Mouse (Mus musculus) heart, embryonic 15.5 days (tissue): Measurements from ENCODE around the gene Slc22a17. TPM values are rescaled to one million over a fixed set of nuclear protein-coding genes. Genes with fewer than 3 reads are reported as not detected.
A peak's percentile ranks its signal among the peaks of the same experiment; 100 is the strongest.
"Not testable (repeated sequence)": the region's sequence is repeated elsewhere in the genome, so short reads cannot be mapped to it uniquely, and the experiment has no call there.

Experiments used
- ATAC-seq: fragments of 200-750 bp; cut with Nextera tagmentation; replicated peaks from 2 replicates; pipeline ENCODE4 v1.8.0; 2017; ENCODE audit warnings: low read depth, moderate TSS enrichment; ENCODE audit not compliant: insufficient number of reproducible peaks, insufficient read depth, low FRiP score
- H3K27ac ChIP-seq: fragments of 300-500 bp; sonication (generic); 2 replicates; pipeline ENCODE4 v1.5.1; 2015; ENCODE audit warnings: mild to moderate bottlenecking, inconsistent platforms
- H3K27me3 ChIP-seq: fragments of 300-500 bp; sonication (generic); 2 replicates; pipeline ENCODE4 v1.6.1; 2015; ENCODE audit warnings: inconsistent platforms
- H3K36me3 ChIP-seq: fragments of 300-500 bp; sonication (generic); 2 replicates; pipeline ENCODE4 v1.6.1; 2015; ENCODE audit warnings: mild to moderate bottlenecking, inconsistent platforms
- H3K4me1 ChIP-seq: fragments of 300-500 bp; sonication (generic); replicated peaks from 2 replicates; pipeline ENCODE4 v1.6.1; 2015; ENCODE audit warnings: inconsistent platforms
- H3K4me2 ChIP-seq: fragments of 300-500 bp; sonication (generic); 2 replicates; pipeline ENCODE4 v1.6.1; 2015; ENCODE audit warnings: inconsistent platforms, mild to moderate bottlenecking, moderate library complexity
- H3K4me3 ChIP-seq: fragments of 300-500 bp; sonication (generic); 2 replicates; pipeline ENCODE4 v1.5.1; 2015; ENCODE audit warnings: mild to moderate bottlenecking, inconsistent platforms
- H3K9ac ChIP-seq: fragments of 300-500 bp; sonication (generic); 2 replicates; pipeline ENCODE4 v1.6.1; 2015; ENCODE audit warnings: mild to moderate bottlenecking, inconsistent platforms
- H3K9me3 ChIP-seq: fragments of 300-500 bp; sonication (generic); replicated peaks from 2 replicates; pipeline ENCODE4 v1.6.1; 2016; ENCODE audit warnings: inconsistent platforms
- WGBS: fragments of 180-500 bp; shearing (Covaris S2); methylation state at CpG from one replicate; pipeline ENCODE4 v1.1.7; 2015; ENCODE audit warnings: mixed read lengths; 5-methylcytosine and 5-hydroxymethylcytosine counted together
- polyA plus RNA-seq: library from polyadenylated mRNA; unstranded; fragments of >200 nt; fragmentation: Nextera tagmentation; extraction: Ambion mirVana; gene quantifications from 2 replicates; pipeline ENCODE4 v1.2.1, GENCODE M21; 2015

Gene Slc22a17
- polyA plus RNA-seq, 1 experiment from 2014 or later = 30.2 TPM

- 83% methylated on average over 6 of the region's 6 CpGs for WGBS
- Histone ChIP-seq H3K4me1 (peaks cover 18% of the 10 kb centered on the region), H3K9ac (no peak overlapping the region), H3K9me3 (no peaks in the 10 kb centered on the region), H3K4me2 (no peak overlapping the region), H3K27me3 (no peaks in the 10 kb centered on the region), H3K36me3 (peaks cover 76% of the 10 kb centered on the region), H3K27ac (no peak overlapping the region), H3K4me3 (no peak overlapping the region)
- no peak for ATAC-seq
Measured at GRCm38 (mm10) chr14:54951587-54951986, 38.7 kb upstream of the Slc22a17 start.

DNA sequence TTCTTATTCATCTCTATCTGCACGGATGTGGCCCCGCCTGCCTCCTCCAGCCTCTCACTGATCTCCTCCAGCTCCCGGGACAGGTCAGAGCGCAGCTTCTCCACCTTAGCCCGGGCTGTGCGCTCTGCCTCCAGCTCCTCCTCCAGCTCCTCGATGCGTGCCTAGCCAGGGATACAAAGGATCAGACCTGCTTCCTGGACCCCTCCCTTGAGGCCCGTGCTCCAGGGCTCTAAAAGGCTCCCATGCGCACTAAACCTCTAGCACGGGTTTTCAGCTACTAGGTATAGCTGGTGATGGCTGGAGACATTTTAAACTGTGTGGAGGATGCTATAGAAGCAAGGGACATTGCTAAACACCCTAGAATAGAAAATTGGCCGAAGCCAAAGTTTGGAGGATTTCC, 37.6 kb upstream of the Slc22a17 start:
- Histone ChIP-seq H3K4me3 (no peak overlapping the region), H3K4me2 (no peak overlapping the region), H3K9me3 (no peaks in the 10 kb centered on the region), H3K36me3 (peaks cover 72% of the 10 kb centered on the region), H3K4me1 (peaks cover 18% of the 10 kb centered on the region), H3K9ac (no peak overlapping the region), H3K27ac (no peak overlapping the region), H3K27me3 (no peaks in the 10 kb centered on the region)
- no peak for ATAC-seq
- WGBS = 51% methylated on average over 12 of the region's 12 CpGs

GRCm38 (mm10) chr14:54948781-54949180, 35.8 kb upstream of the Slc22a17 start:
- H3K36me3 ChIP-seq = peaks cover 71% of the 10 kb centered on the region

DNA sequence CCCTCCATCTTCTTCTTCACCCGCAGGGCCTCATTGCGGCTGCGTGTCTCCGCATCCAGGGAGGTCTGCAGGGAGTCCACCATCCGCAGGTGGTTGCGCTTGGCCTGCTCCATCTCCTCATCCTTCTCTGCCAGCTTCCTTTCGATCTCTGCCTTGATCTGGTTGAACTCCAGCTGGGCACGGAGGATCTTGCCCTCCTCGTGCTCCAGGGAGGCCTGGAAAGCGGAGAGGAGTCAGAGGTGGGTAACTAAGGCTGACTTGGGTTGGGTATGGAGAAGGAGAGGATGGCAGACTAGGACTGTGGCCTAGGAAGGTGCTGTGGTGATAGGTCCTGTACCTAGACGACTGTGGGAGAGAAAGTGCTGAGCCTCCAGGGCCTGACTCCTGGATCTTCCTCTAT, 34.1 kb upstream of the Slc22a17 start:
- H3K9ac ChIP-seq, ATAC-seq, H3K27ac ChIP-seq, H3K4me3 ChIP-seq, H3K4me2 ChIP-seq, H3K27me3 ChIP-seq, H3K9me3 ChIP-seq: not testable (repeated sequence)
- Histone ChIP-seq H3K4me1 (peaks cover 15% of the 10 kb centered on the region), H3K36me3 (peaks cover 71% of the 10 kb centered on the region)
- 78% methylated on average over 11 of the region's 11 CpGs for WGBS

More at GRCm38 (mm10) chr14:54948781-54949180, 35.8 kb upstream of the Slc22a17 start:
- Histone ChIP-seq H3K4me1 (peaks cover 18% of the 10 kb centered on the region), H3K27me3 (no peaks in the 10 kb centered on the region), H3K9ac (peak overlapping the region; percentile 17; the same call in 1 of the 2 replicates), H3K27ac (peak overlapping the region; percentile 18; the same call in 1 of the 2 replicates), H3K4me2 (no peak overlapping the region), H3K9me3 (no peaks in the 10 kb centered on the region), H3K4me3 (no peak overlapping the region)
- WGBS = 66% methylated on average over 9 of the region's 9 CpGs
- no peak for ATAC-seq

GRCm38 (mm10) chr14:54945975-54946704, 33.2 kb upstream of the Slc22a17 start:
- H3K4me3 ChIP-seq = no peak overlapping the region
- H3K36me3 ChIP-seq = peaks cover 73% of the 10 kb centered on the region
- H3K9me3 ChIP-seq = no peaks in the 10 kb centered on the region
- no peak overlapping the region for H3K9ac ChIP-seq
- peak; percentile 18; the same call in 1 of the 2 replicates for ATAC-seq
- H3K4me2 ChIP-seq = no peak overlapping the region
- WGBS = 40% methylated on average over 19 of the region's 19 CpGs
- peaks cover 15% of the 10 kb centered on the region for H3K4me1 ChIP-seq
- H3K27me3 ChIP-seq = no peaks in the 10 kb centered on the region
- H3K27ac ChIP-seq = no peak overlapping the region

DNA sequence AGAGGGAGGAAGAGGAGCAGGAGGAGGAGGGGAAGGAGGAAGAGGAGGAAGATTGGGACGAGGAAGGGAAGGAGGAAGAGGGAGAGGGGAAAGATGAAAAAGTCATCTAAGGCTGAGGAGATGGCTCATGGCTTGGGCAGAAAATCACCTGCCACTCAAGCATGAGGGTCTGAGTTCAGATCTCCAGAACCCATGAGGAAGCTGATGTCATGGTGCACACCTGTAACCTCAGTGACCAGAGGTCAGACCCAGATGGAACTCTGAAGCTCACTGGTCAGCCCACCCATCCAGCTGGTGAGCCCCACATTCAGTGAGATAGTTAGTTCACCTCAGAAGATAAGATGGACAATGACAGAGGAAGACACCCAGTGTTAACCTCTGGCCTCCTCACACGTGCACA, 32.0 kb upstream of the Slc22a17 start:
- no peak for ATAC-seq
- H3K27ac ChIP-seq = no peak overlapping the region
- no peaks in the 10 kb centered on the region for H3K9me3 ChIP-seq
- no peak overlapping the region for H3K9ac ChIP-seq
- H3K4me1 ChIP-seq = peaks cover 15% of the 10 kb centered on the region
- H3K4me2 ChIP-seq = no peak overlapping the region
- H3K27me3 ChIP-seq = no peaks in the 10 kb centered on the region
- H3K36me3 ChIP-seq = peaks cover 68% of the 10 kb centered on the region
- WGBS = 61% methylated on average over 2 of the region's 2 CpGs
- no peak overlapping the region for H3K4me3 ChIP-seq

DNA sequence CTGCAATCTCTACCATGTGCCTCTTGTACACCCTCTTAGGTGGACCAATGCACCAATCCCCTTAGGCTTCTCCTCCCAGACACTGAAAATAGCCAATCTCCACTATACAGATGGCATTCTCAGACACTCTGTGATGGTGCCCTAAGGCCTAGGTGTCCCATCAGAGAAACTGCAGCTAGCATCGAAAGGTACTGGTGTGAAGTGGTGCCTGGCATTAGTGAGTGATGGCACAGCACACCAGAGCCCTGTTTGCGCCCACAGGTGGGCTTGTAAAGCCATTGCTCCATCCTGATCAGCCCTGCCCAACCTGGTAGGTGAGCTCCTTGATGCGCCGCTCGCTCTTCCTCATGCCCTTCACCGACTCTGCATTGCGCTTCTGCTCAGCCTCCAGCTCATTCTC, 31.0 kb upstream of the Slc22a17 start:
- peaks cover 8% of the 10 kb centered on the region for H3K4me1 ChIP-seq
- H3K4me3 ChIP-seq = no peak overlapping the region
- no peaks in the 10 kb centered on the region for H3K9me3 ChIP-seq
- no peak overlapping the region for H3K4me2 ChIP-seq
- WGBS = 94% methylated on average over 7 of the region's 7 CpGs
- H3K27ac ChIP-seq = no peak overlapping the region; the same call in 1 of the 2 replicates
- no peaks in the 10 kb centered on the region for H3K27me3 ChIP-seq
- ATAC-seq = no peak
- H3K36me3 ChIP-seq = peaks cover 58% of the 10 kb centered on the region
- H3K9ac ChIP-seq = no peak overlapping the region

DNA sequence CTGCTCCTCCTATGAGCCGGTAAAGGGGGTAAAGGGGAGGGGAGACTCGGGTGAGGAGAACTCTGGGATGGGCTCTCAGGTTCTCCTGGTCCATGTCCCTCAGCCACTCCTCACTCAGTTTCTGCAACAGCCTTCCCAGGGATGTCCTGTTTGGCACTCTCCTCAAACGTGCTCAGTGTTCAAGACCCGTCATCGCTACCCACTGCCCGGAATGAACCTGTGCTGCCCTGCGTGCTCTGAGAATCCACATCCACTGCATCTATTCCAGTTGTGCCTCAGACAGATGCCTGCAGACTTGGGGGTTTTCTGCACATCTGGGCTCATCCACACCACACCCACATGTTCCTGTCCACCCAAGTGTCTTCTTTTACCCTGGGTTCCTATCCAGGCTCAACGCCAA, 29.5 kb upstream of the Slc22a17 start:
- Histone ChIP-seq H3K4me1 (peaks cover 4% of the 10 kb centered on the region; the same call in 1 of the 2 replicates), H3K4me2 (no peak overlapping the region), H3K36me3 (peaks cover 48% of the 10 kb centered on the region), H3K27me3 (no peaks in the 10 kb centered on the region), H3K4me3 (no peak overlapping the region), H3K9ac (no peak overlapping the region), H3K27ac (no peak overlapping the region), H3K9me3 (no peaks in the 10 kb centered on the region)
- 80% methylated on average over 8 of the region's 8 CpGs for WGBS
- no peak for ATAC-seq

- Histone ChIP-seq H3K9me3 (no peaks in the 10 kb centered on the region), H3K36me3 (peaks cover 40% of the 10 kb centered on the region), H3K4me3 (no peak overlapping the region), H3K27me3 (no peaks in the 10 kb centered on the region; the same call in 1 of the 2 replicates), H3K9ac (no peak overlapping the region), H3K4me1 (peaks cover 11% of the 10 kb centered on the region), H3K27ac (no peak overlapping the region), H3K4me2 (no peak overlapping the region)
- 58% methylated on average over 13 of the region's 13 CpGs for WGBS
- ATAC-seq = no peak
Measured at GRCm38 (mm10) chr14:54941024-54941978, 28.4 kb upstream of the Slc22a17 start.

- Histone ChIP-seq H3K27ac (peak overlapping the region; percentile 58), H3K4me3 (no peak overlapping the region), H3K36me3 (peaks cover 36% of the 10 kb centered on the region), H3K4me2 (no peak overlapping the region), H3K9me3 (no peaks in the 10 kb centered on the region), H3K27me3 (no peaks in the 10 kb centered on the region; the same call in 1 of the 2 replicates), H3K9ac (peak overlapping the region; percentile 24; the same call in 1 of the 2 replicates), H3K4me1 (peaks cover 7% of the 10 kb centered on the region)
- WGBS = 54% methylated on average over 3 of the region's 3 CpGs
- no peak for ATAC-seq
Measured at GRCm38 (mm10) chr14:54940176-54940530, 27.2 kb upstream of the Slc22a17 start.

- Histone ChIP-seq H3K9ac (no peak overlapping the region), H3K27ac (peak overlapping the region; percentile 58)
- ATAC-seq = peak; percentile 43; the same call in 1 of the 2 replicates
Measured at GRCm38 (mm10) chr14:54939434-54940175, 26.7 kb upstream of the Slc22a17 start.

More at GRCm38 (mm10) chr14:54939434-54940175, 26.7 kb upstream of the Slc22a17 start:
- Histone ChIP-seq H3K9me3 (no peaks in the 10 kb centered on the region), H3K4me2 (no peak overlapping the region), H3K36me3 (peaks cover 32% of the 10 kb centered on the region), H3K4me3 (no peak overlapping the region), H3K4me1 (peaks cover 7% of the 10 kb centered on the region), H3K27me3 (no peaks in the 10 kb centered on the region; the same call in 1 of the 2 replicates)
- 38% methylated on average over 12 of the region's 12 CpGs for WGBS
